Mouse (Mus musculus) MEL (cell line): ENCODE measurements around the gene Creb3l2.

Source experiments
- CTCF ChIP-seq, 3 experiments: IDR thresholded peaks in 2 of 3; conservative IDR thresholded peaks in 1 of 3; 2 replicates each; pipeline ENCODE4 v1.5.1; 2011 to 2012; ENCODE audit warnings: low read length in 3 of 3, low read depth in 2 of 3, mild to moderate bottlenecking in 2 of 3, improper control_type of control experiment in 1 of 3, inconsistent platforms in 1 of 3, mixed read lengths in 1 of 3, moderate library complexity in 1 of 3; ENCODE audit not compliant: control insufficient read depth in 1 of 3, insufficient read depth in 1 of 3, poor library complexity in 1 of 3, severe bottlenecking in 1 of 3
- NELFE ChIP-seq: IDR thresholded peaks from 2 replicates; pipeline ENCODE4 v1.6.1; 2011; ENCODE audit warnings: low read depth, low read length, improper control_type of control experiment
- POLR2A ChIP-seq, 2 experiments: IDR thresholded peaks; 2 replicates each; pipeline ENCODE4 v1.6.1; 2011 to 2012; ENCODE audit warnings: low read length in 2 of 2, mild to moderate bottlenecking in 2 of 2, control low read depth in 1 of 2, improper control_type of control experiment in 1 of 2, low read depth in 1 of 2, moderate library complexity in 1 of 2; ENCODE audit not compliant: control insufficient read depth in 1 of 2, insufficient read depth in 1 of 2, poor library complexity in 1 of 2
- RCOR1 ChIP-seq: IDR thresholded peaks from 2 replicates; pipeline ENCODE4 v1.6.1; 2012; ENCODE audit warnings: low read depth, mild to moderate bottlenecking, inconsistent platforms, low read length, improper control_type of control experiment
- TCF12 ChIP-seq: IDR thresholded peaks from 2 replicates; pipeline ENCODE4 v1.6.1; 2014; ENCODE audit warnings: low read depth, mild to moderate bottlenecking, inconsistent platforms, low read length, improper control_type of control experiment, moderate library complexity

- no peak for TF ChIP-seq CTCF (IDR thresholded peaks at IDR 0.05 in 2 of 3, conservative IDR thresholded peaks at IDR 0.05 in 1 of 3; ENCODE audit: control insufficient read depth in 1 of 3, insufficient read depth in 1 of 3, low read depth in 2 of 3, low read length in 3 of 3, poor library complexity in 1 of 3, severe bottlenecking in 1 of 3)
- no peak for TF ChIP-seq RCOR1
- no peak for TF ChIP-seq POLR2A (IDR thresholded peaks at IDR 0.05; ENCODE audit: control insufficient read depth in 1 of 2, insufficient read depth in 1 of 2, low read depth in 1 of 2, low read length in 2 of 2, poor library complexity in 1 of 2)
- TF ChIP-seq NELFE = no peak
- TF ChIP-seq TCF12 = no peak
These were observed 71.4 kb downstream of the Creb3l2 start for GRCm38 (mm10) chr6:37370566-37370965.
